Mouse (Mus musculus) lung, embryonic 16.5 days (tissue): ENCODE data around the gene Avp. TPM values are rescaled to one million over a fixed set of nuclear protein-coding genes. Genes with fewer than 3 reads are reported as not detected.

Experiments
- ATAC-seq: fragments of 200-750 bp; cut with Nextera tagmentation; 2 replicates; pipeline ENCODE4 v1.8.0; 2017; ENCODE audit warnings: low read depth, mild to moderate bottlenecking, moderate library complexity
- H3K27ac ChIP-seq: fragments of 300-500 bp; sonication (generic); 2 replicates; pipeline ENCODE4 v1.5.1; 2014; ENCODE audit warnings: mild to moderate bottlenecking, control low read depth, low read length
- H3K27me3 ChIP-seq: fragments of 300-500 bp; sonication (generic); 2 replicates; pipeline ENCODE4 v1.6.1; 2014; ENCODE audit warnings: low read depth, low read length, mixed read lengths; ENCODE audit not compliant: control insufficient read depth, insufficient read depth
- H3K36me3 ChIP-seq: fragments of 300-500 bp; sonication (generic); 2 replicates; pipeline ENCODE4 v1.6.1; 2014; ENCODE audit warnings: low read length; ENCODE audit not compliant: control insufficient read depth, insufficient read depth
- H3K4me1 ChIP-seq: fragments of 300-500 bp; sonication (generic); replicated peaks from 2 replicates; pipeline ENCODE4 v1.6.1; 2014; ENCODE audit warnings: low read length, mixed read lengths; ENCODE audit not compliant: control insufficient read depth, insufficient read depth
- H3K4me2 ChIP-seq: fragments of 300-500 bp; sonication (generic); 2 replicates; pipeline ENCODE4 v1.6.1; 2014; ENCODE audit warnings: low read depth, low read length, control low read depth
- H3K4me3 ChIP-seq: fragments of 300-500 bp; sonication (generic); 2 replicates; pipeline ENCODE4 v1.5.1; 2014; ENCODE audit warnings: mild to moderate bottlenecking, low read length, control low read depth
- H3K9ac ChIP-seq: fragments of 300-500 bp; sonication (generic); 2 replicates; pipeline ENCODE4 v1.6.1; 2014; ENCODE audit warnings: low read length, control low read depth
- H3K9me3 ChIP-seq: fragments of 300-500 bp; sonication (generic); 2 replicates; pipeline ENCODE4 v1.6.1; 2016; ENCODE audit warnings: low read length; ENCODE audit not compliant: control insufficient read depth
- WGBS: fragments of 180-500 bp; shearing (Covaris S2); extraction: QIAGEN DNeasy Blood & Tissue Kit; methylation state at CpG from one replicate; pipeline ENCODE4 v1.1.7; 2014; 5-methylcytosine and 5-hydroxymethylcytosine counted together
- polyA plus RNA-seq: library from polyadenylated mRNA; unstranded; fragments of >200 nt; fragmentation: Nextera tagmentation; extraction: Ambion mirVana; gene quantifications from 2 replicates; pipeline ENCODE4 v1.2.1, GENCODE M21; 2015

The Avp gene
- polyA plus RNA-seq, result not detected in 2 replicates

- Histone ChIP-seq H3K4me2 (no peak within 1 kb of the TSS), H3K9me3 (no peaks in the 10 kb centered on the region)
These were observed at the start of gene Avp for GRCm38 (mm10) chr2:130582552-130582951. Gene Avp, minus strand, starts transcription at chr2:130582554.

GRCm38 (mm10) chr2:130629839-130630203, 47.5 kb upstream of the Avp start, which contains the start of the genes Fastkd5 and Ubox5:
Gene Fastkd5, minus strand, starts transcription at chr2:130630027.
Gene Ubox5, minus strand, starts transcription at chr2:130630038.
- H3K4me1 ChIP-seq, result peaks cover 13% of the 10 kb centered on the region
- WGBS, result 0% methylated on average over 21 of the region's 25 CpGs
- peak; percentile 88 for ATAC-seq
- H3K27ac ChIP-seq, result peak within 1 kb of the TSS; percentile 64
- H3K9me3 ChIP-seq, result no peaks in the 10 kb centered on the region
- H3K4me3 ChIP-seq, result peak within 1 kb of the TSS; percentile 97
- H3K9ac ChIP-seq, result peak within 1 kb of the TSS; percentile 96
- peaks cover 8% of the 10 kb centered on the region for H3K36me3 ChIP-seq
- peaks cover 14% of the 10 kb centered on the region for H3K27me3 ChIP-seq
- peak within 1 kb of the TSS; percentile 89 for H3K4me2 ChIP-seq

More at GRCm38 (mm10) chr2:130582552-130582951, at the start of gene Avp:
- Histone ChIP-seq H3K9ac (no peak within 1 kb of the TSS), H3K36me3 (no peaks in the 10 kb centered on the region), H3K27me3 (peaks cover 54% of the 10 kb centered on the region), H3K4me3 (no peak within 1 kb of the TSS), H3K4me1 (peaks cover 6% of the 10 kb centered on the region), H3K27ac (no peak within 1 kb of the TSS)
- WGBS, result 30% methylated on average over 10 of the region's 10 CpGs
- ATAC-seq, result no peak

GRCm38 (mm10) chr2:130629080-130629838, 46.9 kb upstream of the Avp start:
- Histone ChIP-seq H3K27me3 (peaks cover 8% of the 10 kb centered on the region), H3K36me3 (peaks cover 8% of the 10 kb centered on the region), H3K4me2 (peak overlapping the region; percentile 89), H3K9ac (peak overlapping the region; percentile 96), H3K4me3 (peak overlapping the region; percentile 97), H3K9me3 (no peaks in the 10 kb centered on the region), H3K4me1 (peaks cover 7% of the 10 kb centered on the region), H3K27ac (peak overlapping the region; percentile 64)
- ATAC-seq, result peak; percentile 62
- under 1% methylated on average over 37 of the region's 37 CpGs for WGBS

GRCm38 (mm10) chr2:130628424-130628823, 46.1 kb upstream of the Avp start:
- Histone ChIP-seq H3K27me3 (no peaks in the 10 kb centered on the region; the same call in 1 of the 2 replicates), H3K36me3 (peaks cover 8% of the 10 kb centered on the region), H3K9ac (no peak overlapping the region), H3K4me1 (peaks cover 6% of the 10 kb centered on the region), H3K9me3 (no peaks in the 10 kb centered on the region), H3K27ac (no peak overlapping the region), H3K4me2 (peak overlapping the region; percentile 89), H3K4me3 (no peak overlapping the region)
- ATAC-seq, result no peak
- 52% methylated on average over 3 of the region's 3 CpGs for WGBS

GRCm38 (mm10) chr2:130618972-130619371, 36.6 kb upstream of the Avp start:
- Histone ChIP-seq H3K36me3 (peaks cover 26% of the 10 kb centered on the region), H3K27ac (no peak overlapping the region), H3K4me3 (no peak overlapping the region), H3K9ac (no peak overlapping the region), H3K4me1 (no peaks in the 10 kb centered on the region), H3K27me3 (no peaks in the 10 kb centered on the region), H3K9me3 (no peaks in the 10 kb centered on the region), H3K4me2 (no peak overlapping the region)
- ATAC-seq, result no peak
- WGBS, result 91% methylated on average over 7 of the region's 7 CpGs

- no peaks in the 10 kb centered on the region for H3K9me3 ChIP-seq
- H3K4me1 ChIP-seq, result no peaks in the 10 kb centered on the region
- no peaks in the 10 kb centered on the region for H3K27me3 ChIP-seq
- WGBS, result 66% methylated on average over 3 of the region's 3 CpGs
- no peak overlapping the region for H3K4me2 ChIP-seq
- H3K4me3 ChIP-seq, result no peak overlapping the region
- no peak overlapping the region for H3K27ac ChIP-seq
- ATAC-seq, result no peak
- H3K36me3 ChIP-seq, result peaks cover 22% of the 10 kb centered on the region
- no peak overlapping the region for H3K9ac ChIP-seq
These were observed 30.7 kb upstream of the Avp start for GRCm38 (mm10) chr2:130613091-130613490.

- no peaks in the 10 kb centered on the region for H3K9me3 ChIP-seq
- H3K27ac ChIP-seq, result peak overlapping the region; percentile 5; the same call in 1 of the 2 replicates
- 60% methylated on average over 4 of the region's 4 CpGs for WGBS
- peaks cover 19% of the 10 kb centered on the region for H3K36me3 ChIP-seq
- peak; percentile 91 for ATAC-seq
- no peaks in the 10 kb centered on the region for H3K4me1 ChIP-seq
- no peaks in the 10 kb centered on the region for H3K27me3 ChIP-seq
- H3K4me3 ChIP-seq, result no peak overlapping the region
- no peak overlapping the region for H3K4me2 ChIP-seq
- H3K9ac ChIP-seq, result no peak overlapping the region
These were observed 19.8 kb upstream of the Avp start for GRCm38 (mm10) chr2:130602195-130602594.

- WGBS, result 82% methylated on average over 3 of the region's 3 CpGs
- no peak for ATAC-seq
- Histone ChIP-seq H3K27ac (no peak overlapping the region), H3K4me2 (no peak overlapping the region), H3K9me3 (no peaks in the 10 kb centered on the region), H3K4me1 (no peaks in the 10 kb centered on the region), H3K36me3 (peaks cover 29% of the 10 kb centered on the region), H3K9ac (no peak overlapping the region), H3K27me3 (no peaks in the 10 kb centered on the region), H3K4me3 (no peak overlapping the region)
These were observed 16.0 kb upstream of the Avp start for GRCm38 (mm10) chr2:130598399-130598798.

- Histone ChIP-seq H3K4me2 (no peak overlapping the region), H3K9ac (no peak overlapping the region), H3K9me3 (no peaks in the 10 kb centered on the region), H3K36me3 (peaks cover 29% of the 10 kb centered on the region), H3K27me3 (no peaks in the 10 kb centered on the region), H3K27ac (no peak overlapping the region), H3K4me1 (no peaks in the 10 kb centered on the region), H3K4me3 (no peak overlapping the region)
- 0 out of 2 replicates have a peak, but pooled peaks have one; percentile 13 for ATAC-seq
- 14% methylated on average over 1 of the region's 1 CpGs for WGBS
These were observed 15.3 kb upstream of the Avp start for GRCm38 (mm10) chr2:130597601-130598010.
